In the genomic region with DNA sequence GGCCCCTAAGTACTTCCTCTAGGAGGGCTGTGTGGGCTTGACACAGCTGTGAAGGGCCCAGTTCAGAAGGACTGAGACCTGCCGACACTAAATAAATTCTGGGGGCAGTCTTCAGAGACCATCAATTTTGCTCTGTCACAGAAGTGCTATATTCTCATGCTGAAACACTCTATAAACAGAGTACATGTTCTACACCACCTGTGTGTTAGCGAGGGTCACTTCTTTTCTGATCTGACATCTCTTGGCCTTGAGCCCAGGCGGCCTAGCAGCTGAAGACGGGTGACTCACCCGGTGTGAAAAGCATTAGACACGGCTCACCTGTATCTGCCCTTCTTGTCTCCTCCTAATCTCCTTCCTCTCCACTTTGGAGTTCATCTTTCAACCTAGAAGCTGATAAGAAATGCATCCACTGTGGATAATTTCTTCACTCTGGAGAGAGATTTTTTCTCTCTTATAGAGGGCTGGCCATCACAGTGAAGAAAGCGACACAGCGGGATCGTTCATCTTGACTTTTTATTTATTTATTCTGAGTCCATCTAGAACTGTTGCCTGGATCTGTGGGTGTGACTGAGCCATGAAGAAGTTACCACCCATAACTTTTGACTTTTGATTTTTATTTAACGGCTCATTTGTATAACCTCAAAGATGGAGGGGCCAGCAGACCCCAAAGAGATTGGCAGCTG, we compare ENCODE assay signal across 9 mouse cellular contexts.
DNase-seq lines count a peak whose midpoint lies in the region; ATAC-seq and TF ChIP-seq lines count a peak whose summit lies in the region.
"Had no signal": no experiment of that assay in that cellular context is flagged by ENCODE, and none has a peak within 500 bp of the region (broad histone marks: within the 10 kb centered on the region; RNA-seq: fewer than 3 reads in every experiment).

No protein-coding gene starts in this region.

- intact Hi-C loops in heart, postnatal 36 days (cut with DNase I), result no loop called here

- no peak overlapping the region for H3K27ac ChIP-seq in heart, embryonic 13.5 days (replicated peaks)
- H3K27ac ChIP-seq in embryonic facial prominence, embryonic 13.5 days, result peak overlapping the region; percentile 79
- 0 out of 2 replicates have a peak overlapping the region, but pooled peaks have one; percentile 42 for H3K27ac ChIP-seq in limb, embryonic 11.5 days (replicated peaks; ENCODE audit: low read depth, low read length)
- H3K27ac ChIP-seq in stomach, postnatal 0 days (replicated peaks), result peak overlapping the region; percentile 35; the same call in 1 of the 2 replicates
- H3K27ac ChIP-seq in liver, embryonic 12.5 days, result no peak overlapping the region

- no peak for TF ChIP-seq EP300 in stomach, postnatal 0 days (optimal IDR thresholded peaks at IDR 0.05)

- no peaks in the 10 kb centered on the region for H3K27me3 ChIP-seq in heart, embryonic 13.5 days (replicated peaks)
- no peaks in the 10 kb centered on the region for H3K27me3 ChIP-seq in embryonic facial prominence, embryonic 13.5 days
- H3K27me3 ChIP-seq in limb, embryonic 11.5 days (ENCODE audit: control insufficient read depth, insufficient read depth, low read length), result no peaks in the 10 kb centered on the region
- H3K27me3 ChIP-seq in stomach, postnatal 0 days (ENCODE audit: control insufficient read depth, insufficient read depth, low read length), result no peaks in the 10 kb centered on the region
- no peaks in the 10 kb centered on the region for H3K27me3 ChIP-seq in liver, embryonic 12.5 days (replicated peaks)

- ATAC-seq in heart, embryonic 13.5 days (ENCODE audit: extremely low read depth, insufficient number of reproducible peaks, low FRiP score, low TSS enrichment), result no peak
- ATAC-seq in embryonic facial prominence, embryonic 13.5 days (ENCODE audit: insufficient number of reproducible peaks, insufficient read depth, low FRiP score, low TSS enrichment, low read depth), result no peak
- ATAC-seq in limb, embryonic 11.5 days (ENCODE audit: insufficient number of reproducible peaks, low FRiP score, low TSS enrichment, low read depth), result peak; percentile 29; the same call in 1 of the 2 replicates
- ATAC-seq in stomach, postnatal 0 days (ENCODE audit: low FRiP score, low TSS enrichment), result no peak
- ATAC-seq in liver, embryonic 12.5 days, result no peak

- peak overlapping the region; percentile 57 for H3K4me2 ChIP-seq in heart, embryonic 13.5 days
- peak overlapping the region; percentile 51 for H3K4me2 ChIP-seq in embryonic facial prominence, embryonic 13.5 days
- peak overlapping the region; percentile 36 for H3K4me2 ChIP-seq in limb, embryonic 11.5 days (ENCODE audit: low read depth, severe bottlenecking)
- H3K4me2 ChIP-seq in stomach, postnatal 0 days (replicated peaks; ENCODE audit: low read depth), result peak overlapping the region; percentile 46
- no peak overlapping the region for H3K4me2 ChIP-seq in liver, embryonic 12.5 days

- H3K4me3 ChIP-seq in heart, embryonic 13.5 days, result peak overlapping the region; percentile 21
- no peak overlapping the region for H3K4me3 ChIP-seq in embryonic facial prominence, embryonic 13.5 days
- no peak overlapping the region for H3K4me3 ChIP-seq in limb, embryonic 11.5 days (ENCODE audit: low read depth, low read length)
- H3K4me3 ChIP-seq in stomach, postnatal 0 days (ENCODE audit: low read depth, low read length), result no peak overlapping the region; the same call in 1 of the 2 replicates
- no peak overlapping the region for H3K4me3 ChIP-seq in liver, embryonic 12.5 days
- H3K4me3 ChIP-seq: erythroblast, embryonic 14.5 days had no signal

- TF ChIP-seq CTCF in stomach, postnatal 0 days (IDR thresholded peaks at IDR 0.05; ENCODE audit: low read depth), result no peak

- 35% methylated on average over 10 of the region's 10 CpGs for WGBS in heart, embryonic 13.5 days
- WGBS in embryonic facial prominence, embryonic 13.5 days, result 22% methylated on average over 10 of the region's 10 CpGs
- WGBS in limb, embryonic 11.5 days, result 40% methylated on average over 10 of the region's 10 CpGs
- WGBS in stomach, postnatal 0 days, result 22% methylated on average over 10 of the region's 10 CpGs
- 65% methylated on average over 10 of the region's 10 CpGs for WGBS in liver, embryonic 12.5 days (ENCODE audit: insufficient replicate concordance)

- no peaks in the 10 kb centered on the region for H3K9me3 ChIP-seq in heart, embryonic 13.5 days
- H3K9me3 ChIP-seq in embryonic facial prominence, embryonic 13.5 days, result no peaks in the 10 kb centered on the region; the same call in 1 of the 2 replicates
- no peaks in the 10 kb centered on the region for H3K9me3 ChIP-seq in limb, embryonic 11.5 days (ENCODE audit: control insufficient read depth, low read length)
- no peaks in the 10 kb centered on the region for H3K9me3 ChIP-seq in stomach, postnatal 0 days (ENCODE audit: control insufficient read depth, low read length)
- no peaks in the 10 kb centered on the region for H3K9me3 ChIP-seq in liver, embryonic 12.5 days (replicated peaks)

- H3K9ac ChIP-seq in heart, embryonic 13.5 days, result 0 out of 2 replicates have a peak overlapping the region, but pooled peaks have one; percentile 37
- H3K9ac ChIP-seq in embryonic facial prominence, embryonic 13.5 days, result 0 out of 2 replicates have a peak overlapping the region, but pooled peaks have one; percentile 11
- no peak overlapping the region for H3K9ac ChIP-seq in limb, embryonic 11.5 days (ENCODE audit: low read length)
- no peak overlapping the region for H3K9ac ChIP-seq in stomach, postnatal 0 days (ENCODE audit: low read length)
- H3K9ac ChIP-seq in liver, embryonic 12.5 days, result no peak overlapping the region

- H3K36me3 ChIP-seq in heart, embryonic 13.5 days, result no peaks in the 10 kb centered on the region
- 0 out of 2 replicates have a peak, but pooled peaks cover 5% of the 10 kb centered on the region for H3K36me3 ChIP-seq in embryonic facial prominence, embryonic 13.5 days
- no peaks in the 10 kb centered on the region for H3K36me3 ChIP-seq in limb, embryonic 11.5 days (ENCODE audit: control insufficient read depth, insufficient read depth, low read length)
- no peaks in the 10 kb centered on the region for H3K36me3 ChIP-seq in stomach, postnatal 0 days (ENCODE audit: control insufficient read depth, insufficient read depth, low read length)
- H3K36me3 ChIP-seq in liver, embryonic 12.5 days, result no peaks in the 10 kb centered on the region

- peaks cover 42% of the 10 kb centered on the region for H3K4me1 ChIP-seq in heart, embryonic 13.5 days
- H3K4me1 ChIP-seq in embryonic facial prominence, embryonic 13.5 days, result peaks cover 51% of the 10 kb centered on the region
- peaks cover 37% of the 10 kb centered on the region for H3K4me1 ChIP-seq in limb, embryonic 11.5 days (ENCODE audit: control insufficient read depth, insufficient read depth, low read length)
- H3K4me1 ChIP-seq in stomach, postnatal 0 days (replicated peaks; ENCODE audit: control insufficient read depth, insufficient read depth), result 0 out of 2 replicates have a peak, but pooled peaks cover 6% of the 10 kb centered on the region
- no peaks in the 10 kb centered on the region for H3K4me1 ChIP-seq in liver, embryonic 12.5 days

- no peak for DNase-seq in heart, postnatal 36 days
- peak; percentile 14 to 33 for DNase-seq in adrenal gland, postnatal 36 days
- peak; percentile 38 for DNase-seq in limb, embryonic 11.5 days (ENCODE audit: low spot score)
- DNase-seq in stomach, postnatal 0 days (ENCODE audit: low spot score), result peak; percentile 26
- no peak for DNase-seq in testis, postnatal 14 days (ENCODE audit: low spot score)

Comparison
In these comparisons a context has a peak if more than half of its experiments do, and no peak if none do; other contexts are left out.
1. H3K27ac ChIP-seq: peak in embryonic facial prominence, embryonic 13.5 days (single experiment), limb, embryonic 11.5 days (single experiment) and stomach, postnatal 0 days (single experiment); none in heart, embryonic 13.5 days (single experiment) and liver, embryonic 12.5 days (single experiment).
2. H3K9ac ChIP-seq: peak in heart, embryonic 13.5 days (single experiment) and embryonic facial prominence, embryonic 13.5 days (single experiment); none in limb, embryonic 11.5 days (single experiment), stomach, postnatal 0 days (single experiment) and liver, embryonic 12.5 days (single experiment).
3. DNase-seq: peak in adrenal gland, postnatal 36 days (2 of 2), limb, embryonic 11.5 days (single experiment) and stomach, postnatal 0 days (single experiment); none in heart, postnatal 36 days (0 of 2) and testis, postnatal 14 days (single experiment).